Mouse (Mus musculus) left cerebral cortex, adult 2 months (tissue): ENCODE results near the gene Diras2. TPM values are rescaled to one million over a fixed set of nuclear protein-coding genes. Genes with fewer than 3 reads are reported as not detected.
A peak's percentile ranks its signal among the peaks of the same experiment; 100 is the strongest.

Source experiments
- DNase-seq, 2 experiments: peaks; one replicate each; pipeline ENCODE4 v3.0.0; 2021 to 2022; ENCODE audit warnings: low spot score in 2 of 2, mixed read lengths in 1 of 2; ENCODE audit errors: extremely low spot score in 1 of 2
- H3K27ac ChIP-seq: fragments of 200-600 bp; 2 replicates; pipeline ENCODE4 v1.8.1; 2022
- H3K4me3 ChIP-seq: fragments of 200-600 bp; 2 replicates; pipeline ENCODE4 v1.8.1; 2022
- CTCF ChIP-seq: fragments of 200-600 bp; IDR thresholded peaks from 2 replicates; pipeline ENCODE4 v1.8.1; 2022; ENCODE audit warnings: antibody characterized with exemption, mild to moderate bottlenecking, moderate library complexity
- intact Hi-C: fragments of 180-260 bp; cut with DNase I; formaldehyde crosslinking; loops from one replicate; pipeline ENCODE4 v1.15.1; 2025
- total RNA-seq, 2 experiments: library from RNA; stranded (reverse); gene quantifications; 2 replicates each; pipeline ENCODE4 v1.2.3; 2021

Gene Diras2
- total RNA-seq, 2 experiments from 2014 or later = 170 to 185 TPM

GRCm38 (mm10) chr13:52529188-52529972 lies 1.7 kb downstream of the Diras2 start:
- Histone ChIP-seq H3K27ac (peak overlapping the region; percentile 96), H3K4me3 (peak overlapping the region; percentile 82)
- DNase-seq = no peak
- intact Hi-C loops = loop anchor here (1.0 to 5.0 kb wide), 2 partner anchors 84 to 182 kb away; no protein-coding TSS in a partner anchor
- TF ChIP-seq CTCF = no peak

DNA sequence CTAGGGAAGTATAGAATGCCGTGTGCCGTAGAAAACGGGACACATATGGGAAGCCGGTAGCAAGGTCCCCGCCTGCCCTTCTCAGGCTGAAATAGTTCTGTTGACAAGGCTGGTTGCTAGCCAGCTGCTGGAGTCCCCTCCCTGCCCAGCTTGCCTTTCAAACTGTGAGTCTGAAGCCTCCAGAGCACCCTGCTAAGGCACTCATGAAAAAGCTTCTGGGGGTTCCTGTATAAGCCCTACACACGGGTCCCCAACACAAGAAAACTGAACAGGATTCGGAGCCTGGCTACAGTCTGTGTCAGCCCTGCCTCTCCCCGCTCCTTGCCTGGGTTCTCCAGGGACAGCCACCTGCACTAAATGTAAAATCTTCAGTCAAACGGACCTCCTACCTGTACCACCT lies 2.3 kb downstream of the Diras2 start:
- intact Hi-C loops = loop anchor here (1.0 to 5.0 kb wide), 2 partner anchors 83 to 181 kb away; no protein-coding TSS in a partner anchor
- Histone ChIP-seq H3K27ac (peak overlapping the region; percentile 96), H3K4me3 (peak overlapping the region; percentile 82)
- no peak for DNase-seq
- TF ChIP-seq CTCF = no peak

DNA sequence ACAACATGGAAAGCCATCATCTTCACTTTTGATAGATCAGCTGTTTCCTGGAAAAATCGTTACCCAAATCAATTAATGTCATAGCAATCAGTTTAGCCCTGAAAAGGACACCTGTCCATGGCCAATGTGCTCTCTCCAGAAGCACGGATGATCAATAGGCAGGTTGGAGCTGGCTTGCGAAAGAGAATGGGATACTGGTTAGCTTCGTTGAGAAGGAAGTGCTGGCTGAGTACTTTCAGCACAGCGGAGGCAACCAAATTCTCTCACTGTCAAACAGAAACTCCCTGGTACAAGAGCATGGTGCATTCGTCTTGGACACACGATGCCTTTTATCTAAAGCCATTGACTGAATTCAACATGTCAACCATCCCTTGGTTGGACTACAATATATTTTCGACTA lies 2.8 kb downstream of the Diras2 start:
- Histone ChIP-seq H3K27ac (peak overlapping the region; percentile 96), H3K4me3 (peak overlapping the region; percentile 82)
- intact Hi-C loops = loop anchor here (5.0 kb wide), 1 partner anchor 181 kb away; no protein-coding TSS in a partner anchor
- DNase-seq = no peak
- no peak for TF ChIP-seq CTCF

- intact Hi-C loops = loop anchor here (5.0 kb wide), 1 partner anchor 179 kb away; no protein-coding TSS in a partner anchor
- peak overlapping the region; percentile 82 for H3K4me3 ChIP-seq
These were observed 4.6 kb downstream of the Diras2 start for GRCm38 (mm10) chr13:52526249-52527035.

DNA sequence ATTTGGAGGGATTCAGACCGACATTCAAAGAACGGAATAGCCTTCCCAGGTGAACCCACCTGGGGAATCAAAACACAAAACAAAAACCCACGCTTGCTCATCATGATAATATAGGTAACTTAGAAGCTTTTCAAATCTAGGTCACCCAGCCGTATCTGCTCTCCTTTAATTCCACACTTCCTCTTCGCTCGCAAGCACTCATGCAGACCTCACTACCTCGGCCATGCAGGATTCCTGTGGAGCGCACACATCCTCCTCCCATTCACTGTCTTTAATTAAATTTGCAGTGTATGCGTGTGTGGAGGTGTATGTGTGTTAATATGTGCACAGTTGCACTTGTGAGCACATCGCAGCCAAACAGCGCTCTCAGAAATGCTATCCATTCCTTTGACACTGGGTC lies 6.8 kb downstream of the Diras2 start:
- no peak for DNase-seq
- Histone ChIP-seq H3K4me3 (peak overlapping the region; percentile 21; the same call in 1 of the 2 replicates), H3K27ac (no peak overlapping the region)
- TF ChIP-seq CTCF = no peak
- intact Hi-C loops = no loop called here

More at GRCm38 (mm10) chr13:52526249-52527035, 4.6 kb downstream of the Diras2 start:
- no peak overlapping the region; the same call in 1 of the 2 replicates for H3K27ac ChIP-seq
- TF ChIP-seq CTCF = no peak
- no peak for DNase-seq

- Histone ChIP-seq H3K4me3 (no peak overlapping the region), H3K27ac (no peak overlapping the region)
- no peak for DNase-seq
- TF ChIP-seq CTCF = no peak
- intact Hi-C loops = no loop called here
These were observed 9.9 kb downstream of the Diras2 start for GRCm38 (mm10) chr13:52521176-52521575.

DNA sequence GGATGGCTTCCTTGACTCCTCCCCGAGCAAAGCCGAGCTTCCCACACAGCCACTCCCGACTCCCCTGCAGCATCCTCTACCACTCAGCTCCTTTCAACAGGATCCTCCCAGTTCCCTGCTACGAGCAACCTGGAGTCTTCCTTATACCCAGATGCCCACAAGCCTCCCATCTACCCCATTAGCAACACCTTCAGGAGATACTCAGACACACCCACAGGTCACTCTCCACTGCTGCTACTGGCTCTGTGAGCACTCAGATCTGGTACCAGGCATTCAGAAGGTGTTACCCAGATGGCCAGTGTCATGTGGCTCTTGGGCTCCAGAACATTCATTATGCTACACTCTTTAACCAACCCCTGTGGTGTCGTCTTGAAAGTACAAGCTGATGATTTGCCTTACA lies 11.7 kb downstream of the Diras2 start:
- intact Hi-C loops = no loop called here
- Histone ChIP-seq H3K27ac (no peak overlapping the region), H3K4me3 (no peak overlapping the region)
- no peak for TF ChIP-seq CTCF
- no peak for DNase-seq

- TF ChIP-seq CTCF = no peak
- intact Hi-C loops = no loop called here
- Histone ChIP-seq H3K4me3 (no peak overlapping the region), H3K27ac (no peak overlapping the region)
- DNase-seq = no peak
These were observed 12.7 kb downstream of the Diras2 start for GRCm38 (mm10) chr13:52518377-52518776.

- no peak for TF ChIP-seq CTCF
These were observed 14.1 kb downstream of the Diras2 start for GRCm38 (mm10) chr13:52517021-52517420.

DNA sequence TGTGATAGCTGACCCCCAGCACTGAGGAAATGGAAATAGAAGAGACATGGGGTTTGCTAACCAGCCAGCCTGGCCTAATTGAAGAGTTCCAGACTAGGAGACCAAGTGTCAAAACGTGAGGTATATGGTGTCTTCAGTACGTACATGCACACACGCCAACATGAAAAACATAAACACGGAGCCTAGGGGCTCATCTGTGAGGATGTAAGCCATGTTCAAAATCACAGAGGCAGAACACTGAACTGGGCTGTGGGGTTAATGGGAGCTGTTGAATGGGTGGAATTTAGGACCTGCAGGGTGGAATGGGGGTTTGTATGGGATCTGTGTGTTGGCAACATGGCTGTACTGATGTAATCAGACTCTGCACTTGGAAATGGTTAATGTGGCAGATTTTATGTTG lies 14.5 kb downstream of the Diras2 start:
- intact Hi-C loops = no loop called here
- no peak for TF ChIP-seq CTCF
- H3K4me3 ChIP-seq = no peak overlapping the region
- no peak overlapping the region; the same call in 1 of the 2 replicates for H3K27ac ChIP-seq
- DNase-seq = no peak

More at GRCm38 (mm10) chr13:52517021-52517420, 14.1 kb downstream of the Diras2 start:
- no peak overlapping the region for H3K4me3 ChIP-seq
- no peak overlapping the region for H3K27ac ChIP-seq
- DNase-seq = no peak
- intact Hi-C loops = no loop called here

DNA sequence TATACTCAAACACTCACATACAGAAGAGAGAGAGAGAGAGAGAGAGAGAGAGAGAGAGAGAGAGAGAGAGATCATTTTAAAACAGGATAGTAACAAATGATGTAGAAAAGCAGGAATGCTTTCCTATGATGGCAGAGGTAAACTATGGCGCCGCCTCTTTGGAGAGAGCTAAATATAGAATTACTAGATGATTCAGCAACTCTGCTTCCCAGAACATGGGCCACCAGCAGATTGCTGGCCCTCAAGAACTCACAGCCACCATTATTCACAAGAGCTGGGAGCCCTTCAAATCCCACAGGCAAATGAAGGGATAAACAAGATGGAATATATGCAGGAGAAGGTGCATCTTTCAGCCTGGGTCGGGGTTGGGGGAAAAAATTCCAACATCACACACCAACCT lies 15.0 kb downstream of the Diras2 start:
- TF ChIP-seq CTCF = no peak

GRCm38 (mm10) chr13:52513554-52513953 lies 17.5 kb downstream of the Diras2 start:
- no peak for TF ChIP-seq CTCF
- DNase-seq = no peak
- Histone ChIP-seq H3K4me3 (no peak overlapping the region), H3K27ac (no peak overlapping the region)
- intact Hi-C loops = no loop called here

More for the DNA sequence above, 15.0 kb downstream of the Diras2 start:
- H3K27ac ChIP-seq = no peak overlapping the region; the same call in 1 of the 2 replicates
- intact Hi-C loops = no loop called here
- H3K4me3 ChIP-seq = no peak overlapping the region
- no peak for DNase-seq
